Mouse (Mus musculus): ENCODE data around the gene Aco2.
"Not testable (repeated sequence)": the region's sequence is repeated elsewhere in the genome, so short reads cannot be mapped to it uniquely, and the experiment has no call there.

The Aco2 gene

GRCm38 (mm10) chr15:81879531-81880401 lies 7.7 kb downstream of the Aco2 start:
- no peak for DNase-seq

- no peak for DNase-seq
Observed at GRCm38 (mm10) chr15:81882348-81882747, 10.2 kb downstream of the Aco2 start.

- DNase-seq: no peak
Observed at GRCm38 (mm10) chr15:81885418-81885934, 13.4 kb downstream of the Aco2 start.

- DNase-seq: peak; percentile 38 to 58
Observed at GRCm38 (mm10) chr15:81886795-81887550, 14.9 kb downstream of the Aco2 start.

- no peak for DNase-seq
Observed at GRCm38 (mm10) chr15:81889175-81889574, 17.1 kb downstream of the Aco2 start.

- DNase-seq: no peak
Observed at GRCm38 (mm10) chr15:81891140-81891802, 19.2 kb downstream of the Aco2 start.

GRCm38 (mm10) chr15:81891822-81892580 lies 19.9 kb downstream of the Aco2 start:
- no peak for DNase-seq

- peak; percentile 85 to 91 for DNase-seq
Observed at GRCm38 (mm10) chr15:81894002-81894401, 21.9 kb downstream of the Aco2 start.

GRCm38 (mm10) chr15:81896407-81896806 lies 24.3 kb downstream of the Aco2 start:
- no peak for DNase-seq

GRCm38 (mm10) chr15:81897607-81898285 lies 25.6 kb downstream of the Aco2 start:
- no peak for DNase-seq

- no peak for DNase-seq
Observed at GRCm38 (mm10) chr15:81898751-81899150, 26.6 kb downstream of the Aco2 start.

GRCm38 (mm10) chr15:81904939-81905338 lies 32.8 kb downstream of the Aco2 start:
- peak; percentile 66 to 74 for DNase-seq

GRCm38 (mm10) chr15:81907953-81908352 lies 35.8 kb downstream of the Aco2 start:
- DNase-seq: peak in 1 of 2 experiments; percentile 21

GRCm38 (mm10) chr15:81908767-81909166 lies 36.7 kb downstream of the Aco2 start:
- DNase-seq: not testable (repeated sequence)

- no peak for DNase-seq
Observed at GRCm38 (mm10) chr15:81912498-81912897, 40.4 kb downstream of the Aco2 start.

- DNase-seq: no peak
Observed at GRCm38 (mm10) chr15:81914668-81915067, 42.6 kb downstream of the Aco2 start.

- DNase-seq: no peak
Observed at GRCm38 (mm10) chr15:81915663-81916062, 43.6 kb downstream of the Aco2 start.

GRCm38 (mm10) chr15:81917201-81917600 lies 45.1 kb downstream of the Aco2 start:
- DNase-seq: no peak

GRCm38 (mm10) chr15:81917621-81918463 lies 45.7 kb downstream of the Aco2 start:
- peak; percentile 62 to 70 for DNase-seq

GRCm38 (mm10) chr15:81919062-81919461 lies 47.0 kb downstream of the Aco2 start:
- DNase-seq: no peak
